Mouse (Mus musculus) heart, adult 11 months (tissue): ENCODE data around the gene Cep350.
A peak's percentile ranks its signal among the peaks of the same experiment; 100 is the strongest.

ENCODE experiments used
- DNase-seq: peaks from one replicate; pipeline ENCODE4 v3.0.0; 2022

Gene Cep350

GRCm38 (mm10) chr1:155808261-155808660 lies 164.8 kb downstream of the Cep350 start:
- DNase-seq: no peak

GRCm38 (mm10) chr1:155805607-155806006 lies 167.4 kb downstream of the Cep350 start:
- DNase-seq: peak; percentile 96

- no peak for DNase-seq
Measured at GRCm38 (mm10) chr1:155801014-155801991, 171.8 kb downstream of the Cep350 start.

- no peak for DNase-seq
Measured at GRCm38 (mm10) chr1:155798000-155798399, 175.1 kb downstream of the Cep350 start.

GRCm38 (mm10) chr1:155797425-155797824 lies 175.6 kb downstream of the Cep350 start:
- no peak for DNase-seq

GRCm38 (mm10) chr1:155796757-155797405 lies 176.2 kb downstream of the Cep350 start:
- DNase-seq: no peak

- no peak for DNase-seq
Measured at GRCm38 (mm10) chr1:155795791-155796233, 177.2 kb downstream of the Cep350 start.
